Mouse (Mus musculus): ENCODE measurements around the gene Sbno2.

The Sbno2 gene

GRCm38 (mm10) chr10:80121639-80122038 is 16.3 kb upstream of the Sbno2 start:
- no peak for DNase-seq

- DNase-seq, result no peak
Observed at GRCm38 (mm10) chr10:80120146-80120545, 14.8 kb upstream of the Sbno2 start.

GRCm38 (mm10) chr10:80118552-80118951 is 13.2 kb upstream of the Sbno2 start:
- peak in 1 of 2 experiments; percentile 28 for DNase-seq

- DNase-seq, result no peak
Observed at GRCm38 (mm10) chr10:80117736-80118135, 12.4 kb upstream of the Sbno2 start.

GRCm38 (mm10) chr10:80116927-80117691 is 11.7 kb upstream of the Sbno2 start:
- DNase-seq, result peak in 1 of 2 experiments; percentile 64

GRCm38 (mm10) chr10:80116563-80116926 is 11.2 kb upstream of the Sbno2 start:
- no peak for DNase-seq

- DNase-seq, result no peak
Observed at GRCm38 (mm10) chr10:80115944-80116335, 10.6 kb upstream of the Sbno2 start.

- DNase-seq, result peak; percentile 100
Observed at GRCm38 (mm10) chr10:80115290-80115943, 10.0 kb upstream of the Sbno2 start, which contains the start of gene Stk11. Stk11 (plus strand) TSS chr10:80115803.

GRCm38 (mm10) chr10:80114341-80115284 is 9.2 kb upstream of the Sbno2 start:
- peak; percentile 96 to 98 for DNase-seq

- no peak for DNase-seq
Observed at GRCm38 (mm10) chr10:80107678-80108077, 2.3 kb upstream of the Sbno2 start.

GRCm38 (mm10) chr10:80105926-80106325 is 555 bp upstream of the Sbno2 start:
- DNase-seq, result no peak

GRCm38 (mm10) chr10:80104181-80104580 is 1.2 kb downstream of the Sbno2 start:
- no peak for DNase-seq

GRCm38 (mm10) chr10:80103032-80103431 is 2.3 kb downstream of the Sbno2 start:
- no peak for DNase-seq

GRCm38 (mm10) chr10:80102216-80102915 is 3.0 kb downstream of the Sbno2 start:
- peak; percentile 89 to 95 for DNase-seq

GRCm38 (mm10) chr10:80100982-80101381 is 4.4 kb downstream of the Sbno2 start:
- peak; percentile 76 for DNase-seq

GRCm38 (mm10) chr10:80098630-80099029 is 6.7 kb downstream of the Sbno2 start:
- peak; percentile 50 to 53 for DNase-seq

- peak in 1 of 2 experiments; percentile 46 for DNase-seq
Observed at GRCm38 (mm10) chr10:80097275-80097674, 8.1 kb downstream of the Sbno2 start.

- DNase-seq, result peak in 1 of 2 experiments; percentile 52
Observed at GRCm38 (mm10) chr10:80095547-80095946, 9.8 kb downstream of the Sbno2 start.

- DNase-seq, result peak; percentile 60 to 75
Observed at GRCm38 (mm10) chr10:80094684-80095083, 10.7 kb downstream of the Sbno2 start.

GRCm38 (mm10) chr10:80094085-80094484 is 11.3 kb downstream of the Sbno2 start:
- DNase-seq, result no peak

- peak in 1 of 2 experiments; percentile 43 for DNase-seq
Observed at GRCm38 (mm10) chr10:80092690-80093089, 12.7 kb downstream of the Sbno2 start.

GRCm38 (mm10) chr10:80091527-80091926 is 13.8 kb downstream of the Sbno2 start:
- DNase-seq, result no peak

Measured in kidney, postnatal 36 days (tissue).